8 mouse cellular contexts compared by ENCODE assay signal in the genomic region with DNA sequence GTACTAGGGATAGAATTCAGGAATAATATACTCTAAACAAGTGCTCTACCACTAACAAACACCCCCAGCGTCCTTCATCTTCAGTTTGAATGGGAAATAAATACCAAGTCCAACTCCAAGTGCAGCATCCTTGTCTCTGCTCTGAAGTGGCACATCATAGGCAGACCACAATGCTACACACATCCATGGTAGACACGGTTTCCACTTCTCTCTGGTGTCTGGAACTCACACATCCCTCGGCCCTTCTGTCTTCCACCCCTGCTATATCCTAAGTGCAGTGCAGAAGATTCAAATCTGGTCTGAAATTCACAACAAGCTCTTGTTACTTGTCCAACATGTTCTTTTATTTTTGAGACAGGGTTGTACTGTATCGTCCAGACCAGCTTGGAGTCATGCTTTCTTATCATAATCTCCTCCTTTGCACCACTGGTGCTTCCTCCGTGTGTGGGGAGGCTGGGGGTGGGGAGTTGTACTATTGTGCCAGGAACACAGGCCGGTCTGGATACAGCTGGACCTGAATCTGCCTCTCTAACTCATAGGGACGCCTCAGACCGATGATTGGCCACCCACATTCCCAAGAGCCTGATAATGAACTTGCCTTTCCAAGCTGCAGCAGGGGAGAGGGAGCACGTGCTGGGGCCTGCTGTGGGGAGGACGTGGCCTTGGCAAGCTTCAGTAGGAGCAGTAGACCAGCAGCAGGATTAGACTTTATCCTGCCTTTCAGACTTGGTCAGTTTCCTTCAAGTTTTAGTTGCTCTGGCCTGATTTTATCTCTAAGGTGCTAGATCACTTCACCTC.
DNase-seq lines count a peak whose midpoint lies in the region; ATAC-seq lines count a peak whose summit lies in the region.

No protein-coding gene starts in this region.

- intact Hi-C loops in heart, postnatal 25 days (cut with DNase I), result loop anchor here (5.0 kb wide), 1 partner anchor 113 kb away; no protein-coding TSS in a partner anchor

- ATAC-seq in frontal cortex, adult (ENCODE audit: low TSS enrichment), result peak; percentile 82
- no peak for ATAC-seq in inflammation-experienced regulatory T-cells, adult 6 months

- DNase-seq in frontal cortex, postnatal 14 days (ENCODE audit: low spot score in 2 of 2), result no peak
- peak; percentile 47 to 54 for DNase-seq in adrenal gland, postnatal 36 days
- DNase-seq in heart, postnatal 25 days (ENCODE audit: low spot score), result peak; percentile 77
- DNase-seq in lung, postnatal 10 days, result peak; percentile 40
- DNase-seq in spleen, postnatal 14 days (ENCODE audit: low spot score in 2 of 2), result no peak
- no peak for DNase-seq in cerebellum, adult 9-10 months

Comparison
In these comparisons a context has a peak if more than half of its experiments do, and no peak if none do; other contexts are left out.
1. DNase-seq: peak in adrenal gland, postnatal 36 days (2 of 2), heart, postnatal 25 days (single experiment) and lung, postnatal 10 days (single experiment); none in frontal cortex, postnatal 14 days (0 of 2), spleen, postnatal 14 days (0 of 2) and cerebellum, adult 9-10 months (single experiment).